Mouse (Mus musculus) ES-Bruce4 (cell line): ENCODE measurements at regions not wholly inside any gene's neighbourhood (a gene's known extent, or its start where the extent isn't known, plus 50 kb on each side); places are given as distances from the start of the nearest gene placed in this dataset.

Experiments used
- CTCF ChIP-seq: IDR thresholded peaks from one replicate; pipeline ENCODE4 v1.8.1; 2011; ENCODE audit warnings: low read depth, low read length
- EP300 ChIP-seq: IDR thresholded peaks from 2 replicates; pipeline ENCODE4 v1.6.1; 2011; ENCODE audit warnings: low read depth, low read length; ENCODE audit not compliant: insufficient read depth

- TF ChIP-seq EP300 (no peak), CTCF (no peak)
Observed at GRCm38 (mm10) chr11:71581775-71582174, 167.9 kb upstream of the Wscd1 start.
